Mouse (Mus musculus): ENCODE data around the gene Spg20. TPM values are rescaled to one million over a fixed set of nuclear protein-coding genes. Genes with fewer than 3 reads are reported as not detected.

The Spg20 gene
- polyA plus RNA-seq, 1 experiment from 2014 or later, result 26.6 TPM

DNA sequence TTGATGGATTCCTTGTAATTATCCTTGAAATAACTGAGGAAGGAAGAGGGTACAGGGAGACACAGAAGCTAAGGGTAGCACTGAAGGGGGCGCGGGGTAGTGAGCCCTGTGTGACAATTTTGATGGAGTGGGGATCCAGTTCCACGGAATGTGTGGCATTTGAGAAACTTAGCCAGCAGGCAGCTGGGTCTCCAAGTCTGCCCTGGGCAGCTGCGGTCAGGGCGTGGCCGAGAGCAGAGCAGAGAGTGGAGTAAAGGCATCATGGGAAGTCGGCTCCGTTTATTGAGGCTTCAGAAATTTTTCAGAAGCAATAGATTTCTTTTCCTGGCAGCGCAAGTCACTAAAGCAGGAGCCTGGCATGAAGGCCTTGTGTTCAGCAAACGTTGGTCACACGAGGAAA lies 12.9 kb upstream of the Spg20 start:
- Histone ChIP-seq H3K27ac (no peak overlapping the region), H3K4me1 (peaks cover 20% of the 10 kb centered on the region), H3K9ac (no peak overlapping the region), H3K4me3 (no peak overlapping the region), H3K36me3 (ENCODE audit: poor library complexity, severe bottlenecking) (no peaks in the 10 kb centered on the region), H3K9me3 (replicated peaks) (no peaks in the 10 kb centered on the region; the same call in 1 of the 2 replicates), H3K4me2 (no peak overlapping the region), H3K27me3 (no peaks in the 10 kb centered on the region)
- no peak for ATAC-seq
- 86% methylated on average over 11 of the region's 11 CpGs for WGBS

DNA sequence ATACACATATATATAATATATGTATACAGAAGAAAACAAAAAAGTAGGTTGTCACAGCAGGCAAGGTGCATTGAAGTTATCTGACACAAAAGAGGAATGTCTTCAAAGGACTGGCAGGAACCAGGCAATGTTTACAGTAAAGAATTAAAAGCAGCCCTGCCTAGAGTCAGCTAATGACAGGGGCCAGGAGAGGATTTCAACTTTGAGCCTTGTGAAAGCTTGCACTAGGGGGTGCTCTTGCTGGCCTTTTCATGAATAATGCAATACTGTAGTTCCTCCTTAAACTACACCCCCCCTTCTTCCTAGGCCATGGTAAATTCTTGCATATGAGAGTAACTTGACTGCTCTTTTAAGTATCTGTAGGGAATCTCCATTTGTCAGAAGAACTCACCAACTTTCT lies 10.8 kb upstream of the Spg20 start:
- no peak for ATAC-seq
- no peak overlapping the region for H3K4me3 ChIP-seq

DNA sequence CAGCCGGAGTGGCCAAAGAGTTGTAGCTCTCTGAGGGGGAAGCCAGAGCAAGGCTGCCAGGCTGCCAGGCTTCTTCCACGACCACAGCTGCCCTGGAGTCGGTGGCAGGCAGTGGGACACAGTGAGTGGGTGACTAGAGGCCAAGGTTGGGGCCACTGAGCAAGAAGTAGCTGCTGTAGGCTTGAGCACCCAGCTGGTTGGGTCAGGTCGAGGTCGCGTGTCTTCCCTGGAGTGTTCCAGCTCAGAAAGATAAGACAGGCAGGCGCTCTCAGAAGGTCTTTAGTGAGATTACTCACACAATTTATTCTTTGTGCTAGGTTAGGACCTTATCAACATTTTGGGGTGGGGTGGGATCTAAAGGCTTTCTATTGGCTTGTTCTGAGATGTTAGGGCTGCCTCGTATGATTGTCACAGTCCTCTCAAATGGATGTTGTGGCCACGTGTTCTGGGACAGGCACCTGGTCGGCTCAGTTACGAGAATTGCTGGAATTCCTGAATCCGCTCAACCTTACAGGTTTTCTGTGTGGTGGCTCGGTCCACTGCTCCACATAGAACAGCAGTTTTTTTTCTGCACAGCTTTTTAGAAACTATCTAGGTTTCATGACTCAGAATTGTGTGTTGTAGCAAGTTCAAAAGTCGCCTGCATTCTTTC lies 6.4 kb upstream of the Spg20 start:
- H3K9me3 ChIP-seq (replicated peaks), result no peaks in the 10 kb centered on the region; the same call in 1 of the 2 replicates
- no peaks in the 10 kb centered on the region for H3K27me3 ChIP-seq
- no peak overlapping the region for H3K4me2 ChIP-seq
- no peak overlapping the region for H3K9ac ChIP-seq
- WGBS, result 83% methylated on average over 14 of the region's 14 CpGs
- no peaks in the 10 kb centered on the region for H3K4me1 ChIP-seq
- no peaks in the 10 kb centered on the region for H3K36me3 ChIP-seq (ENCODE audit: poor library complexity, severe bottlenecking)
- no peak overlapping the region for H3K27ac ChIP-seq
- ATAC-seq, result no peak
- no peak overlapping the region for H3K4me3 ChIP-seq

More for the DNA sequence above, 10.8 kb upstream of the Spg20 start:
- H3K27me3 ChIP-seq, result no peaks in the 10 kb centered on the region
- no peak overlapping the region for H3K4me2 ChIP-seq
- H3K4me1 ChIP-seq, result peaks cover 19% of the 10 kb centered on the region
- no peaks in the 10 kb centered on the region for H3K36me3 ChIP-seq (ENCODE audit: poor library complexity, severe bottlenecking)
- H3K9me3 ChIP-seq (replicated peaks), result no peaks in the 10 kb centered on the region; the same call in 1 of the 2 replicates
- H3K27ac ChIP-seq, result no peak overlapping the region
- no peak overlapping the region for H3K9ac ChIP-seq

DNA sequence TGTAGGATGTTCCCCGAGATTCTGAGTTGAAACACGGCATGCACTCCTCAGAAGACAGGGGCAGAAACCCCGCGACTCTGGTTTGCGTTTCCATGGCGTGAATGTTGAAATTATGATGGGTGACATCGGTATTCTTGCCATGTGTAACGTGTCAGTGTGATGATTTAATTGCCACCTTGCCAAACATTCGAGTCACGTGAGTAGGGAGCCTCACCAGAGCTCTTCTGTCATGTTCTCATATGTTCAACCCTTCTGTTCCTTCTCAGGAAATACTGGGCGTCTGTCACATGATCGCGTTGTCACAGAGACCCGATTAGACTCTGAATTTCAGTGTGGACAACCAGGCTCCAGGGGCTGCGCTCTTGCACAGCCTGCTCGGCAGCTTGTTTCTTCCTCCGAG lies 5.9 kb upstream of the Spg20 start:
- H3K9ac ChIP-seq, result no peak overlapping the region
- H3K9me3 ChIP-seq (replicated peaks), result no peaks in the 10 kb centered on the region; the same call in 1 of the 2 replicates
- no peak for ATAC-seq
- no peak overlapping the region for H3K4me3 ChIP-seq
- H3K27me3 ChIP-seq, result no peaks in the 10 kb centered on the region
- H3K36me3 ChIP-seq (ENCODE audit: poor library complexity, severe bottlenecking), result no peaks in the 10 kb centered on the region
- no peaks in the 10 kb centered on the region for H3K4me1 ChIP-seq
- no peak overlapping the region for H3K27ac ChIP-seq
- H3K4me2 ChIP-seq, result no peak overlapping the region
- 88% methylated on average over 17 of the region's 17 CpGs for WGBS

DNA sequence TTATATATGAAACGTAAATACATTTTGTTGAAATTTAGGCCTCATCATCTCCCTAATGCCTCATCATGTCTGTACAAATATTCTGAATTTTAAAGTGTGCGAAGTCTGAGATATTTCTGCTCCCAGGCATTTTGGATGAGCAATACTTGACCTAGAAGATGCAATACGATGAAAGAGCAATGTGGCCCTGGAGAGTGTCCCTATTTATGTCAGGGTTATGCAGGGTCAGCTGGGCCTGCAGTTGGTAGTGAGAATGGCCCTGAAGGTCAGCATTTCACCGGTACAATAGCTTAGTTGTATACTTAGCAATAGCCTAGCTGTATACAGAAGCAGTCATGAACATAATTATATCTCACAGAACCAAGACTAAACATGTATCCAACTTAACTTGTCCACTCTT lies 2.8 kb upstream of the Spg20 start:
- Histone ChIP-seq H3K4me2 (no peak overlapping the region), H3K27ac (no peak overlapping the region), H3K9me3 (replicated peaks) (no peaks in the 10 kb centered on the region), H3K4me1 (peaks cover 17% of the 10 kb centered on the region), H3K36me3 (ENCODE audit: poor library complexity, severe bottlenecking) (no peaks in the 10 kb centered on the region), H3K27me3 (no peaks in the 10 kb centered on the region), H3K4me3 (no peak overlapping the region), H3K9ac (no peak overlapping the region)
- 86% methylated on average over 4 of the region's 4 CpGs for WGBS
- ATAC-seq, result no peak

DNA sequence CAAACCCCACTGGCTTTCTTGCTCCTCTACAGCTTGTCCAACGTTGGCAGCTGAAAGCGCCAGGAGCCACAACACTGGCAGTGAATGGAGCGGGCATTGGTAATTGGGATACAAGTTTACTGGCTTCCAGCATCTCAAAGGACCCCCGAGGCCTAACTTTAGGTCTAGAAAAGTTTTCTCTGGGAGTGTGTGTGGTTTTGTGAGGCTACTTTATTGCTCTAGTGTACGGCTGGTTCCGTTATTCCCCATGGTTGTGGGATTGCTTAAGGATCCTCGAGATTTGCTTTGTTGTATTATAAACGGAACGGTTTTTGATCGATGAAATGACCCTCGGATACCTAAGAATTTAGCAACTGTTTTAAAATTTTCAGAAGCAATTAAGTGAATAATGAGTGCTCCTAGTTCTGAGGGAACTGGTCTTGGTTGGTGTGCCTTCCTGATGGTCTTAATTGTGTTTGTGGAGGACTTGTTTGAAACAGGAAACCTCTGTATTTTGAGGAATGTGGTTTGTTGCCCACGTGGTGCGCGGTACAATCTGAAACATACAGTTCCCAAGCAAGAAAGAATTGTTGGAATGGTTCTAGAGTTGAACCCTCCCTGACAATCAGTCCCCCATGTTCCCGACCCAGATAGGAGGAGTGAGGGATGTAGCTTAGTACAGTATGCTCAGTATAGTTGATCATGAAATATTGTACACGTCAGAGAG lies 955 bp downstream of the Spg20 start:
- H3K4me1 ChIP-seq, result peaks cover 25% of the 10 kb centered on the region
- H3K4me2 ChIP-seq, result peak overlapping the region; percentile 70
- peak; percentile 57; the same call in 1 of the 2 replicates for ATAC-seq

DNA sequence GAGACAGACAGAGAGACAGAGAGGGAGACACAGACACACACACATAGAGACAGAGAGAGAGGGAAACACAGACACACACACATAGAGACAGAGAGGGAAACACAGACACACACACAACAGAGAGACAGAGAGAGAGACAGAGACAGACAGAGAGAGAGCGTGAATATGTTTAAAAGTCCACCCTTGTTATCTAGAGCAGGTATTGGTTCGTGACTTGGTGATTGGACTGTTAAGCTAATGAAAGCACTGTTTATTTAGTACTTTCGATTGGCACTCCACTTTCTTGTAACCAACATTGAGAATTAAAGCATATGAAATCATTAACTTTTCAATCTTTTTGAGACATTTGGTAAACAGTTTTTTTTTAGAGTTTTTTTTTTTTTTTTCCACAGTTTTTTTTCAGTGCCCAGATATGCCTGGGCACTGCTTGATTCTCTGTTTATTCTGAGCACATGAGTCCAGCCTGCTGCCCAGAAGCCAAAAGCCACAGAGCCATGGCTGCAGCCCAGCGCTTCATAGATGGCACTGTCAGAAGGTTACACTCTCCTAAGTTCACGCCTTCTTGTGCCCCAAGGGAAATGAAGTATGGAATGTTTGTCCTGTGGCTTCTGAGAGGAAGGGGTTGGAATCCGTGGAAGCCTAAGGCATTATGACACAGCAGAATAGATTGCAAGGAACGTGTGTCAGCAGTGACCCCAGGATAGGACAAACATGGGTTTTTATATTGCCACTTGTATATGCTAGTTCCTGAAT lies 2.6 kb downstream of the Spg20 start:
- H3K27ac ChIP-seq, result no peak overlapping the region
- ATAC-seq, result no peak
- H3K4me1 ChIP-seq, result peaks cover 25% of the 10 kb centered on the region
- WGBS, result 81% methylated on average over 7 of the region's 7 CpGs
- H3K27me3 ChIP-seq, result no peaks in the 10 kb centered on the region
- no peaks in the 10 kb centered on the region for H3K9me3 ChIP-seq (replicated peaks)
- H3K4me2 ChIP-seq, result no peak overlapping the region
- H3K36me3 ChIP-seq (ENCODE audit: poor library complexity, severe bottlenecking), result peaks cover 32% of the 10 kb centered on the region
- no peak overlapping the region for H3K9ac ChIP-seq
- H3K4me3 ChIP-seq, result no peak overlapping the region

More for the DNA sequence above, 955 bp downstream of the Spg20 start:
- Histone ChIP-seq H3K9ac (peak overlapping the region; percentile 94), H3K9me3 (replicated peaks) (no peaks in the 10 kb centered on the region), H3K36me3 (ENCODE audit: poor library complexity, severe bottlenecking) (peaks cover 15% of the 10 kb centered on the region), H3K4me3 (peak overlapping the region; percentile 86), H3K27ac (peak overlapping the region; percentile 82; the same call in 1 of the 2 replicates), H3K27me3 (no peaks in the 10 kb centered on the region)
- WGBS, result 46% methylated on average over 16 of the region's 16 CpGs

DNA sequence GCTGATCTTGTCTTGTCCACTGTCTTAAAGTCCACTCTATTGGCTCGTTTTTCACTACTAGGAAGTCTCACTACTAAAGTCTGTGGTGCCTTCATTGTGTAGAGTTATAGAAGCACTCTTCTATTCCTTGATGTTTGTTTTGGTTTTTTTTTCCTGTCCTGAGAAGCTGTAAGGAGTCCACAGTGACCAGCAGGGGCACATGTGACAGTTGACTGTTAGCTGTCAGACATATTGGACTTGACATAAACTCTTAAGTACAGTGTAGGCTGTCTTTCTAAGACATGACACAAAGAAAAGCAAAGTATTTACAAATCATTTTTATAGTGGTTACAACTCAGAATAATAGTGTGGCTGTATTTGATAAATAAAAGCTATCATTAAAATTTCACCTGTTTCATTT lies 3.2 kb downstream of the Spg20 start:
- H3K27me3 ChIP-seq, result no peaks in the 10 kb centered on the region
- H3K9me3 ChIP-seq (replicated peaks), result no peaks in the 10 kb centered on the region
- no peak overlapping the region for H3K4me3 ChIP-seq
- peaks cover 35% of the 10 kb centered on the region for H3K36me3 ChIP-seq (ENCODE audit: poor library complexity, severe bottlenecking)
- no peak for ATAC-seq
- H3K27ac ChIP-seq, result no peak overlapping the region
- no peak overlapping the region for H3K4me2 ChIP-seq
- H3K9ac ChIP-seq, result no peak overlapping the region
- peaks cover 25% of the 10 kb centered on the region for H3K4me1 ChIP-seq
- 62% methylated on average over 1 of the region's 1 CpGs for WGBS

DNA sequence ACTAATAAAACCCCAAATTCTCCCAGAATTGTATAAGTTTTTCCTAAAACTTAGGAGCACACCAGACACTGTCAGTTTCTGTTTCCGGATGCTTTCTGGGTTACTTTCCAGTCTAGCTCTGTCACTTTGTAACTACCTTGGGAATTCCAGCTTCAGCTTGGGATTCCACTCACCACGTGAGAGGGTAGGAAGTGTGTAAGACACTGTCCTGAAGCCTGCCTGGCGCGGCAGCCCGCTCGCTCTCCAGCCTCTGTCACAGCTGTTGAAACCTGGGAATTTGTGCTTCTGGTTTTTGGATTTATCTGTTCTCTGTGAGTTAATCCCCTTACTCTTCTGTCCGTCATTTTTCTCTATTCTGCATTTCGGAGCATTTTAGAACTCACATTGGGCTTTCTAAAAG lies 4.1 kb downstream of the Spg20 start:
- WGBS, result 93% methylated on average over 8 of the region's 8 CpGs
- no peak overlapping the region for H3K4me3 ChIP-seq
- no peak overlapping the region for H3K4me2 ChIP-seq
- no peaks in the 10 kb centered on the region for H3K27me3 ChIP-seq
- H3K36me3 ChIP-seq (ENCODE audit: poor library complexity, severe bottlenecking), result peaks cover 43% of the 10 kb centered on the region
- ATAC-seq, result no peak
- no peak overlapping the region for H3K9ac ChIP-seq
- peaks cover 25% of the 10 kb centered on the region for H3K4me1 ChIP-seq
- no peak overlapping the region for H3K27ac ChIP-seq
- H3K9me3 ChIP-seq (replicated peaks), result no peaks in the 10 kb centered on the region

DNA sequence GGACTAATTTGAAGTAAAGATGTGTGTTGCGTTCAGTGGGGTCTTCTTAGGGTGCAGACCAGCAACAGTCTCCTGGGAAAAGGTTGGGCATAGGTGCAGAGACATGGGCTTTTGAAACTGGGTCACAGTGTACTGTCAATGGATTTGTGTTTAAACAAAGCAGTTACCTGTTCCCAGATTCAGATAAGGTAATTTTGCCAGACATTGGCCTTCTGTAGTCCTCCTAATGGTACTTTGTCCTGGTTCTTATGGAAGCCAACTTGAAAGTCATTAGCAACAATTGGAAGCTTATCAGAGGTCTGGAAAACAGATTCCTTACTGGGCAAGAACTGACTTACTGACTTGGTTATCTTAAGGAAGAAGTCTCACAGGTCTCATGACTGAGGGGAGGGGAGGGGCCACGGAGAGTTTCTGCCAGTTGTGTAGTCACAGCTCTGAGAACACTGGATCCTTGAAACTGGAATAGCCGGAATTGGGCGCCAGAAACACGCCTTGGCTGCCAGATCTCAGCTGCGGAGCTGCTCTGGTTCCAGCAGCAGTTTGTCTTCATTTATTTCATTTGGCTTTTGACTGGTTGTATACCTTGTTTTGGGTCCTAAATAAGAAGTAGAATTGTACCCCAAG lies 7.5 kb downstream of the Spg20 start:
- 91% methylated on average over 6 of the region's 6 CpGs for WGBS
- no peak for ATAC-seq
- Histone ChIP-seq H3K36me3 (ENCODE audit: poor library complexity, severe bottlenecking) (peaks cover 71% of the 10 kb centered on the region), H3K4me2 (no peak overlapping the region), H3K27me3 (no peaks in the 10 kb centered on the region), H3K9ac (no peak overlapping the region), H3K9me3 (replicated peaks) (no peaks in the 10 kb centered on the region), H3K27ac (no peak overlapping the region), H3K4me3 (no peak overlapping the region), H3K4me1 (peaks cover 5% of the 10 kb centered on the region)

DNA sequence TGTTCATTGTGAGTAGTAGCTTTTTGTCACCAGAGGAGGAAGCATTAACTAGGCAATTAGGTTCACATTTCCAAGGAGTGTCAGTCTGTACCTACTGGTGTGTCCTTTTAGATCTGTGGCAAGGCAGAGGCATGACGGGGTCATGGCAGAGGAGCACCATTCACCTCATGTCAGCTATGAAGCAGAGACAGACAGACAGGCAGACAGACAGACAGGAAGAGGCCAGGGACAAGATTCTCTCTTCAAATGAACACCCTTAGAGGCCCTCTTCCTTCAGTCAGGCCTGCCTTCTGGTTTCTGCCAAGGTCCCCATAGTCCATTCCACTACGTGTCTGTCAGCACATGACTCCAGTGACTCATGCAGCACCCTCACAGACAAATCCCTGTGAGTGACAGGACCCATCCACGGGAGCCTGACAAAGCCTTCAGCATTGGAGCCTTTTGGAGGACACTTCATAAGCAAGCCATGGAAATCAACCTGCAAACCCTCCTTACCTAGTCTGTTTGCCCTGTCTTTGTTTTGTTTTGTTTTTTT lies 10.5 kb downstream of the Spg20 start:
- H3K4me1 ChIP-seq, result no peaks in the 10 kb centered on the region
- H3K4me3 ChIP-seq, result no peak overlapping the region
- no peak for ATAC-seq
- H3K27ac ChIP-seq, result no peak overlapping the region
- no peaks in the 10 kb centered on the region for H3K9me3 ChIP-seq (replicated peaks)
- H3K9ac ChIP-seq, result no peak overlapping the region
- peaks cover 89% of the 10 kb centered on the region for H3K36me3 ChIP-seq (ENCODE audit: poor library complexity, severe bottlenecking)
- no peak overlapping the region for H3K4me2 ChIP-seq
- H3K27me3 ChIP-seq, result no peaks in the 10 kb centered on the region
- WGBS, result 87% methylated on average over 3 of the region's 3 CpGs

DNA sequence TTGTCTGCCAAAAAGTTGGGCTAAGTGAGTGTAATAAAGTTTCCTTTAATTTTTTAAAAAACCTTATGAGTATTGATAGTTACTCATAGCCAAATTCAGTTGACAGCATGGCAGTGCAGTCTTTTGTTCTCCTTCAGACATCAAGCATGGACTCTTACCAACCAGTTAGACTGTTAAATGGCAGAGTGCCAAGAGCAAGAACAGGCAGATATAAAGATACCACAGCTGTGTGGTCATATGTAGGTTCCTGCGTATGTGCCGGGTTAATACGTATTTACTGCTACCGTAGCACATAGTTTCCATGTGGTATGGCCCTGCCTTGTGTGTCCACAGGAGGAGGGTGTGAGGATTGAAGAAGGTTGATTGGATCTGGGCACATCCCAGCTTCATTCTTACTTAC lies 11.2 kb downstream of the Spg20 start:
- no peak overlapping the region for H3K9ac ChIP-seq
- H3K4me1 ChIP-seq, result no peaks in the 10 kb centered on the region
- H3K36me3 ChIP-seq (ENCODE audit: poor library complexity, severe bottlenecking), result peaks cover 89% of the 10 kb centered on the region
- ATAC-seq, result no peak
- H3K27ac ChIP-seq, result no peak overlapping the region; the same call in 1 of the 2 replicates
- no peak overlapping the region for H3K4me2 ChIP-seq
- no peak overlapping the region for H3K4me3 ChIP-seq
- H3K27me3 ChIP-seq, result no peaks in the 10 kb centered on the region
- no peaks in the 10 kb centered on the region for H3K9me3 ChIP-seq (replicated peaks)
- WGBS, result 92% methylated on average over 4 of the region's 4 CpGs

All from forebrain, embryonic 13.5 days (tissue).